Mouse (Mus musculus) forebrain, embryonic 14.5 days (tissue): ENCODE results near the gene Cyb5b. TPM values are rescaled to one million over a fixed set of nuclear protein-coding genes. Genes with fewer than 3 reads are reported as not detected.
A peak's percentile ranks its signal among the peaks of the same experiment; 100 is the strongest.

ENCODE experiments used
- ATAC-seq: fragments of 200-750 bp; cut with Nextera tagmentation; 2 replicates; pipeline ENCODE4 v1.8.0; 2017; ENCODE audit warnings: mild to moderate bottlenecking, moderate library complexity
- DNase-seq: peaks from one replicate; pipeline ENCODE4 v3.0.0-alpha.2; 2015; ENCODE audit warnings: low spot score
- H3K27ac ChIP-seq: fragments of 300-500 bp; sonication (generic); 2 replicates; pipeline ENCODE4 v1.5.1; 2014; ENCODE audit warnings: low read depth, mild to moderate bottlenecking, control low read depth, low read length, moderate library complexity
- H3K27me3 ChIP-seq: fragments of 300-500 bp; sonication (generic); replicated peaks from 2 replicates; pipeline ENCODE4 v1.6.1; 2014; ENCODE audit warnings: low read length, control low read depth, mixed read lengths; ENCODE audit not compliant: control insufficient read depth, insufficient read depth
- H3K36me3 ChIP-seq: fragments of 300-500 bp; sonication (generic); 2 replicates; pipeline ENCODE4 v1.6.1; 2014; ENCODE audit warnings: low read length, control low read depth; ENCODE audit not compliant: control insufficient read depth, insufficient read depth
- H3K4me1 ChIP-seq: fragments of 300-500 bp; sonication (generic); 2 replicates; pipeline ENCODE4 v1.6.1; 2014; ENCODE audit warnings: antibody characterized with exemption, low read length, control low read depth; ENCODE audit not compliant: control insufficient read depth, insufficient read depth
- H3K4me2 ChIP-seq: fragments of 300-500 bp; sonication (generic); 2 replicates; pipeline ENCODE4 v1.6.1; 2014; ENCODE audit warnings: mild to moderate bottlenecking, control low read depth, low read length
- H3K4me3 ChIP-seq: fragments of 300-500 bp; sonication (generic); 2 replicates; pipeline ENCODE4 v1.5.1; 2014; ENCODE audit warnings: low read depth, low read length, control low read depth
- H3K9ac ChIP-seq: fragments of 300-500 bp; sonication (generic); 2 replicates; pipeline ENCODE4 v1.6.1; 2014; ENCODE audit warnings: mild to moderate bottlenecking, low read length, control low read depth, moderate library complexity
- H3K9me3 ChIP-seq: fragments of 300-500 bp; sonication (generic); replicated peaks from 2 replicates; pipeline ENCODE4 v1.6.1; 2016; ENCODE audit warnings: low read length, control low read depth, mixed read lengths; ENCODE audit not compliant: control insufficient read depth
- WGBS: fragments of 180-500 bp; shearing (Covaris S2); extraction: QIAGEN DNeasy Blood & Tissue Kit; methylation state at CpG from one replicate; pipeline ENCODE4 v1.1.7; 2014; 5-methylcytosine and 5-hydroxymethylcytosine counted together
- polyA plus RNA-seq: library from polyadenylated mRNA; unstranded; fragments of >200 nt; fragmentation: Nextera tagmentation; extraction: Ambion mirVana; gene quantifications from 2 replicates; pipeline ENCODE4 v1.2.1, GENCODE M21; 2014

Cyb5b gene
- polyA plus RNA-seq, 1 experiment from 2014 or later, result 108 TPM

- no peaks in the 10 kb centered on the region for H3K27me3 ChIP-seq
- peak; percentile 39 for DNase-seq
- ATAC-seq, result no peak
- no peak overlapping the region for H3K4me2 ChIP-seq
- no peak overlapping the region for H3K9ac ChIP-seq
- H3K36me3 ChIP-seq, result no peaks in the 10 kb centered on the region
- no peak overlapping the region for H3K4me3 ChIP-seq
- H3K4me1 ChIP-seq, result no peaks in the 10 kb centered on the region
- H3K27ac ChIP-seq, result no peak overlapping the region
- 42% methylated on average over 13 of the region's 13 CpGs for WGBS
- no peaks in the 10 kb centered on the region for H3K9me3 ChIP-seq
These were observed 10.6 kb upstream of the Cyb5b start for GRCm38 (mm10) chr8:107139704-107140470.

- H3K4me3 ChIP-seq, result no peak overlapping the region
- no peak overlapping the region for H3K9ac ChIP-seq
- H3K4me1 ChIP-seq, result no peaks in the 10 kb centered on the region
- WGBS, result 94% methylated on average over 4 of the region's 4 CpGs
- H3K9me3 ChIP-seq, result no peaks in the 10 kb centered on the region
- no peak overlapping the region for H3K27ac ChIP-seq
- H3K4me2 ChIP-seq, result no peak overlapping the region
- no peak for DNase-seq
- no peak for ATAC-seq
- no peaks in the 10 kb centered on the region for H3K27me3 ChIP-seq
- H3K36me3 ChIP-seq, result no peaks in the 10 kb centered on the region
These were observed 7.9 kb upstream of the Cyb5b start for GRCm38 (mm10) chr8:107142539-107142938.

GRCm38 (mm10) chr8:107143501-107143900, 6.9 kb upstream of the Cyb5b start:
- WGBS, result 49% methylated on average over 4 of the region's 4 CpGs
- no peak overlapping the region for H3K4me2 ChIP-seq
- H3K27me3 ChIP-seq, result no peaks in the 10 kb centered on the region
- no peaks in the 10 kb centered on the region for H3K36me3 ChIP-seq
- H3K4me1 ChIP-seq, result no peaks in the 10 kb centered on the region
- no peak overlapping the region for H3K27ac ChIP-seq
- no peak overlapping the region for H3K9ac ChIP-seq
- no peak for ATAC-seq
- no peaks in the 10 kb centered on the region for H3K9me3 ChIP-seq
- DNase-seq, result no peak
- H3K4me3 ChIP-seq, result no peak overlapping the region

GRCm38 (mm10) chr8:107146186-107146585, 4.3 kb upstream of the Cyb5b start:
- H3K4me3 ChIP-seq, result no peak overlapping the region
- DNase-seq (no peak), ATAC-seq (no peak)
- H3K27me3 ChIP-seq, result no peaks in the 10 kb centered on the region
- no peak overlapping the region for H3K9ac ChIP-seq
- no peaks in the 10 kb centered on the region for H3K9me3 ChIP-seq
- H3K27ac ChIP-seq, result no peak overlapping the region
- no peaks in the 10 kb centered on the region for H3K36me3 ChIP-seq
- H3K4me1 ChIP-seq, result 0 out of 2 replicates have a peak, but pooled peaks cover under 1% of the 10 kb centered on the region
- no peak overlapping the region for H3K4me2 ChIP-seq

GRCm38 (mm10) chr8:107148802-107149201, 1.6 kb upstream of the Cyb5b start:
- WGBS, result 91% methylated on average over 5 of the region's 5 CpGs
- no peaks in the 10 kb centered on the region for H3K27me3 ChIP-seq
- DNase-seq (no peak), ATAC-seq (no peak)
- no peak overlapping the region for H3K9ac ChIP-seq
- no peak overlapping the region for H3K4me2 ChIP-seq
- H3K9me3 ChIP-seq, result no peaks in the 10 kb centered on the region
- H3K4me3 ChIP-seq, result no peak overlapping the region
- 0 out of 2 replicates have a peak, but pooled peaks cover 3% of the 10 kb centered on the region for H3K4me1 ChIP-seq
- no peak overlapping the region for H3K27ac ChIP-seq
- peaks cover 9% of the 10 kb centered on the region; the same call in 1 of the 2 replicates for H3K36me3 ChIP-seq

- no peak for DNase-seq
- WGBS, result 20% methylated on average over 6 of the region's 6 CpGs
- Histone ChIP-seq H3K4me2 (peak overlapping the region; percentile 60), H3K27me3 (no peaks in the 10 kb centered on the region), H3K36me3 (peaks cover 12% of the 10 kb centered on the region; the same call in 1 of the 2 replicates), H3K9ac (peak overlapping the region; percentile 88), H3K4me3 (peak overlapping the region; percentile 85), H3K4me1 (0 out of 2 replicates have a peak, but pooled peaks cover 3% of the 10 kb centered on the region), H3K9me3 (no peaks in the 10 kb centered on the region), H3K27ac (peak overlapping the region; percentile 15; the same call in 1 of the 2 replicates)
- peak; percentile 47 for ATAC-seq
These were observed 410 bp upstream of the Cyb5b start for GRCm38 (mm10) chr8:107150057-107150403.

DNA sequence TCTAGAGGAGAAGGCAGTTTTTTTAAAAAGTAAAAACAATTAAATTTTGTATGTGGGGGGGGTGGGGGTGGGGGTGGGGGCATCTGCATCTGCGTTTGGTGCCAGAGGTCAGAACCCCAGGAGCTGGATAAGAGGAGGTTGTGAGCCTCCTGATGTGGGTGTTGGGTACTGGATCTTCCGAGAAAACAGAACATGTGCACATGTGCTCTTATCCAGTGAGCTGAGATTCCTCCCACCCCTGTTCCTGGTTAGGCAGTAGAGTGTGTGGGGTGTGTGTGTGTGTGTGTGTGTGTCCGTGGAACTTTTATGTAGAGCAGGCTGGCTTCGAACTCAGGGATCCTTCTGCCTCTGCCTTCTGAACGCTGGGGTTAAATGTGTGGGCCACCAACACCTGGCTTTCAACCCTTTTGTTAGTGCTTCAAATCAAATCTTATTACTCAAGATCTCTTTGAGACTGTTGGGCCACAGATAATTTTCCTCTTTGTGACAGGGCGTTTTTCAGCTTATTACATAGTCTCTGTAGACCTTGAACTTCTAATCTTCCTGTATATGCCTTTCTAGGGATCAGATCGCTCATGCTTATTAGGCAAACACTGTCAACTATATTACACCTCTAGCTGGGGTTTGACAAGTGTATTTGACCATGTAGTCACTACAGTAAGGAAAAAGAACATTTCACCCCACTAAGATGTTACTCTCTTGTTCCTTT, 926 bp downstream of the Cyb5b start:
- Histone ChIP-seq H3K27ac (no peak overlapping the region), H3K36me3 (peaks cover 23% of the 10 kb centered on the region), H3K4me2 (peak overlapping the region; percentile 60), H3K9ac (peak overlapping the region; percentile 88), H3K27me3 (no peaks in the 10 kb centered on the region), H3K9me3 (no peaks in the 10 kb centered on the region), H3K4me3 (peak overlapping the region; percentile 85), H3K4me1 (0 out of 2 replicates have a peak, but pooled peaks cover 3% of the 10 kb centered on the region)
- DNase-seq, result no peak
- ATAC-seq, result no peak
- WGBS, result 77% methylated on average over 7 of the region's 7 CpGs

GRCm38 (mm10) chr8:107153326-107154210, 3.1 kb downstream of the Cyb5b start:
- Histone ChIP-seq H3K27me3 (no peaks in the 10 kb centered on the region), H3K4me1 (0 out of 2 replicates have a peak, but pooled peaks cover 3% of the 10 kb centered on the region), H3K36me3 (peaks cover 31% of the 10 kb centered on the region), H3K4me3 (no peak overlapping the region), H3K9me3 (no peaks in the 10 kb centered on the region), H3K9ac (no peak overlapping the region), H3K27ac (no peak overlapping the region), H3K4me2 (no peak overlapping the region)
- 97% methylated on average over 14 of the region's 14 CpGs for WGBS
- ATAC-seq, result no peak
- no peak for DNase-seq
